Mouse (Mus musculus): ENCODE data around the gene Mios.
A peak's percentile ranks its signal among the peaks of the same experiment; 100 is the strongest.

Mios gene

DNA sequence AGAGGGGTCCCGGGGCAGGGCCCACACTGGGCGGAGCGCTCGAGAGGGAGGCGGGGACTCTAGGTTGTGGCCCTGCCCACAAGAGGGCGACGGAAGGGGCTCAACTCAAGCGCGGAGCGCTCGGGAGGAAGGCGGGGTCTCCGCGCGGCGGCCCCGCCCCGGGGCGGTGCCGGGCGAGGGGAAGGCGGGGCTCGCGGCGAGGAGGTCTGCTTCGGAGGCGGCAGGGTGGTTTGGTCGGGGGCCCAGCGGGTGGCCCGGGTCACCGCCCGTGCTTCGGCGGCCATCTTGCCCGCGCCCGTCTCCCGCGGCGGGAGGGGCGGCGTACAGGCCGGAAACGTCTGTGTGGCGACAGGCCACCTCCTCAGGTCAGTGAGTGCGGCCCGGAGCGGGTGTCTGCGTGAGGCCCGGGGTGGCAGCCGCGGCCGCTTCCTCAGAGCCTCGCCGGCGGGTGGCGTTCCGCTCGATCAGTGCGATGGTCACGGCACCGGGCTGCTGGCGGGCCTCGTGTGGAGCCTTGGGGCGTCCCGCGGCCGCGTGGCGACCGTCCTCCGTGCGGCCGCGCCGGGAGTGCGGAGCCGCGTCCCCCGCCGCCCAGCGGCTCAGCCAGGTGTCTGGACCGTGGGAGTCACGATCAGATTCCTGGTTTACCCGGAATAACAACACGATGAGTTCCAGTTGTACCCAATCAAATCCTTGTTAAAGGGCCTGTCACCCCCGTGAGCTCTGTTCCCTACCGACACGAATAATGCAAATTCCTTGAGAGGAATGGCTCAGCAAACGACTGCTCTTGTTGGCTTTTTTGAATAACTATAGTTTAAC is at the start of gene Mios:
Gene Mios, plus strand, starts transcription at position 176 of the 819 bp plus-strand sequence.
- peak; percentile 72 to 77 for DNase-seq (ENCODE audit: low spot score in 2 of 2)

DNA sequence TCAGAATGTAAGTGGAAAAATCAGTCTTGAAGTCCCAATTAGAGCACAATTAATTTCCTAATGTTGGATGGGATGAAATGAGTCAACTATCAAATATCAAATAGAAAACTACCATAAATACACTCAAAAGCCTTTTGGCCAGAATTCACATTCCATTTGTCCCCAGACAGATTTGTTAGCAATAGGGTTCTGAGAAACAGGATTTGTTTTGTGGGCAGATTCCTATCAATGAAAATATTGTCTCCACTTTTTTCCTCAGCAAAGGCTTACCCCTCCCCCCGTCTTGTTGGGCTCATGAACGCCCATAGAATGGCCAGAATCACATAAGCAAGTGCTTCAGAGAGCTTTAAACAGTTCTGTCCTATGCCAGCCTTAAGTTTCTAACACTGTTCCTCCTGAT is 49.0 kb upstream of the Mios start:
- DNase-seq (ENCODE audit: low spot score in 2 of 2) = no peak

DNA sequence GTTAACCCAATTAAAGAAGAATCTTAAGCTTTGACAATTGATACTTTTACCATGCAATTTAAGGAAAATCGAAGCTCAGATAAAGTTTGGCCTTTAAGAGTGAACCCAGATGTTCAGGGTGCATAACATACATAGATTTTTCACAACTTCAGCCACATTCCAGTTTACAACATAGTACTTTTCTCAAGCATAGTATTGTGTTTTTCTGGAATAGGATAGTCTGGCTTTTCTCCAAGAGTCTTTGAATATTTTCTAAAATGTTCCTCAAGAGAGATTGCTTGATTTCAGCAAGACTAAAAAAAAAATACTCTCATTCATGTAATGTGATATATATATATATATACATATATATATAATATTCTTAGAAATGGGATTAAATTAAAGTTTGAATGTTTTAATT is 44.3 kb upstream of the Mios start:
- DNase-seq (ENCODE audit: low spot score in 2 of 2) = no peak

DNA sequence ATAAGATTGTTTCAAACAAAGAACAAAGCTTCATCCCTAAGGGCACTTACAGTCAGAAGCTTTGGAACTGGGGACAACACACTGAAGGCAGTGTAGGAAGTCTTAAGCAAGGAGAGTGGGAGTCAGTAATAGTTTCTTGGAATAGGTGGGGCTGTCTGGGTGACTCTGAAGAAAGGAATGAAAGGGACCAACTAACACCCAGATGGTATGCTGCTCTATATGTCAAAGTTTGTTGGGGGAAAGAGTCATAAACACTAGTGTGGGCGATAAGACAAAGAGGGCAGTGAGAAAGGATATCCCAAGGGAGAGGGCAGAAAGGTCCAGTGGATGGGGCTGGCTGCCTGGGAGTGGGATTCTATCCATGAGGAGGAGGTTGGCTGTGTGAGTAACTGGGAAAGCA is 36.9 kb upstream of the Mios start:
- no peak for DNase-seq (ENCODE audit: low spot score in 2 of 2)

DNA sequence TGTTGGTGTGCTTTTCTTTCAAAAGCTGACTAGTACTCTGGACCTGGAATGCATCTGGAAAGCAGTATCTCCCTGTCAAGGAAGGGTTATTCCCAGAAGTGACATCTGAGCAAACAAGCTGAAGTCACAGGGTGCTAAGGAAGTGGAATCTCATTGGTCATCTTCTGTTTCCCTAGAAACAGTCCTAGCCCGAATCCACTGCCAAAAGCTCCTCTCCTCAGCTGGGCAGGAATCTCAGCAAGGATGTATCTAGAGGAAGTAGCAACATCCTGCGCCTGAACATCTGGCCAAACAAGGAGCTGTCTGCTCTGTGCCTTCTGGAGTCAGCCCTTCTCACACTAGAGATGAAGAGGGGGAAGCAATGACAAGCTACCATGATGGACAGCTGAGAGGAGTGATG is 35.0 kb upstream of the Mios start:
- no peak for DNase-seq (ENCODE audit: low spot score in 2 of 2)

DNA sequence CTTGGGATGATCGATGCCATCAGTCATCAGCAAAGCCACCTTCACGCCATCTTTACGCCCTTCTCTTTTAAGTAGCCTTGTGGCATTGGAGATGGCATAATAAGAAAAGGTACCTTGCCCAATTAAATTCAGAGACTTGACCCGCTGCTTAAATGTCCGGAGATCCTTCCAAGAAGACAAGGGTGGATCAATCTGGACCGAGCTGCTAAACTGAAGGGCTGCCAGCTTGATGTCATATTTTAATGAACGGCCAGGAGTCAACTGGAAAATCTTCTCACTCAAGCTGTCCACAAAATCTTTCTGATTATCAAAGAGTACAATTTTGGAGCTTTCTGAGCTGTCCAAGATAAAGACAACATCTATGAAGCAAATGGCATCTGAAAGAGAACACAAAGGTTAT is 33.7 kb upstream of the Mios start:
- no peak for DNase-seq (ENCODE audit: low spot score in 2 of 2)

DNA sequence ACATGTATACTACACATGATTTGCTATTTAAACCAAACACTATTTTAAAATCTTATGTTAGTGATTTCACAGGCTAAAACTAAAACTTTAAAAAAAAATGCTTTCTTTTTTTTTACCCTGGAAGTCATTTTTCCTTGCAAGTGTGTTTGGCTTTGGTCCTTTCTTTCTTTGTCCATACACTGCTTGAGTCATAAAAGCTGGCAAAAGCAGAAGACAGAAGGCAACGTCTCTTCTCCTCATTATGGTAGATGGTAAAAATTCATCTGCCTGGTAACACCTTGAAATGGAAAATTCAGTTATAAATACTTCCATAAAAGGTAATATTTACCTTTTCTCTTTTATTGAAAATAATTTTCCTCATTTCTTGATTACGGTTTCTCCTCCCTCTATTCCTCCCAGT is 32.9 kb upstream of the Mios start:
- no peak for DNase-seq (ENCODE audit: low spot score in 2 of 2)

DNA sequence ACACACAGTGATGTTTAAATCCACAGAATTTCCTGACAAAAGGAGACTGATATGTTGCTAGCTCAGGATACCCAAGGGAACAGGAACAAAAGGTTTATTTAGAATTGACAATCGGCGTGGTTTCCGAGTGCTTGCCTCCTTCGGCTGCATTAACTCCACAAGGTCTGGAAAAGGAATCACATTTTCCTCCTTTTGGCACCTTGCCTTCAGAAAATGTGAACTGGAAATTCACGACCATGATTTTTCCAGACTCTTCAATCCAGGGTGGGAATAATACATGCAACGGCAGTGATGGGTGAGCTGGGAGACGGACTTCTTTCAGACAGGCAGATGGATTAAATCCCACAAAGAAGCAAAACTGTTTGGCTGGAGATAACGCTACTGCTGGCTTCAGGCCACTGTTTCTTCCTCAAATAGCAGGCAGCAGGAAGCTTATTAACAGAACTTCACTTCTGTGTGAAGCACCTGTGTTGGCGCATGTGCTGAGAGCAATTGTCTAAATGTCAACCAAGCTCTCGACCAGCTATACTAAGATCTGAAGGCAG is 30.6 kb upstream of the Mios start:
- DNase-seq (ENCODE audit: low spot score in 2 of 2) = no peak

DNA sequence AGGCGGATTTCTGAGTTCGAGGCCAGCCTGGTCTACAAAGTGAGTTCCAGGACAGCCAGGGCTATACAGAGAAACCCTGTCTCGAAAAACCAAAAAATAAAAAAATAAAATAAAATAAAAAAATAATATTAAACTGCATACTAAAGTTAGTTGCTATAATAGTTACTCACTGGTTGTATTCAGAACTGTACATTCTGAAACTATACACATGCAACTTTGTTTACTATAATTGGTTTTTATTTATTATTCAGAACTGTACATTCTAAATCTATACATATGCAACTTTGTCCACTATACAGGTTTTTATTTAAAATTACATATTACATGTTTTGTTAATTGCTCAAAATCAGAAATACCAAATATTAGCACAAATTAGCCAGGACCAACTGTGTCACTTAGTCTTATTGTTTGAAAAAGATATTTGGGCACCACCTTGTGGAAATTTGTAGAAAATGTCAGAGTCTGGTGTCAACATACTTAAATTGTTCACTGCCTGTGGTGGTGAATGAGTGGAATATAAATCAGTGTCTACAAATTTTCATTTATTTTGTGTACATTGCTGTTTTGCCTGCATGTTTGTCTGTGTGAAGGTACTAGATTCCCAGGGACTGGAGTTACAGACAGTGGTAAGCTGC is 20.3 kb upstream of the Mios start:
- DNase-seq (ENCODE audit: low spot score in 2 of 2) = no peak

DNA sequence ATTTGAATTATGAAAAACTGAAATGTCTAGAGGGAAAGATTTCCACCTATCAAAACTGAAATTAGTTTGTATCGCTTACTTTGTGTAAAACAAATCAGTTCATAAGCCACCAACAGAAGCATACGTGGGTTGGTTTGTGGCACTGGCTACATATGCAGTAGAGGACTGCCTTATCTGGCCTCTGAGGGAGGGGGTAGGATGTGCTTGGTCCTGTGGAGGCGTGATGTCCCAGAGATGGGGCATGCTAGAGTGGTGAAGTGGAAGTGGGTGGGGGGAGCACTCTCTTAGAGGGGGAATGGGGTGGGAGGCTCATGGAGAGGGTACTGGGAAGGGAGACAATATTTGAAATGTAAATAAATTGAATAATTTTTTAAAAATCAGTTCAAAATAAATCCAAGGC is 19.1 kb upstream of the Mios start:
- DNase-seq (ENCODE audit: low spot score in 2 of 2) = no peak

DNA sequence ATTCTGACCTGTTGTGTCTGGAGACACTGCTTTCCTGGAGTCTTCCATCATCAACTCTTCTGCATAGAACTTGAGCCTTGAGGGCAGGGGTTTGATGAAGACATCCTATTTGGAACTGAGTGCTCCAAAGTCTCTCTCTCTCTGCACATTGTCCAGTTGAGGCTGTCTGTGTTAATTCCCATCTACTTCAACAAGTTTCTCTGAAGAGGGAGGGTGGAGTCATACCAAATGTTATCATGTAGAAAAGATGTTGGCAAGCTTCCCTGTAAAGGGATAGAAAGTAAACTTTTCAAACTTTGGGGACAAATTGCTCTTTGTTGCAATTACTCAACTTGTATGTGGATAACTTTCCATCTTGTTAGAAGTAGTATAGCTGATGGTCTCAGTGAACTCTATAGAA is 16.5 kb upstream of the Mios start, which contains the start of gene Col28a1:
Gene Col28a1, minus strand, starts transcription at position 101 of the 400 bp plus-strand sequence.
- DNase-seq (ENCODE audit: low spot score in 2 of 2) = no peak

DNA sequence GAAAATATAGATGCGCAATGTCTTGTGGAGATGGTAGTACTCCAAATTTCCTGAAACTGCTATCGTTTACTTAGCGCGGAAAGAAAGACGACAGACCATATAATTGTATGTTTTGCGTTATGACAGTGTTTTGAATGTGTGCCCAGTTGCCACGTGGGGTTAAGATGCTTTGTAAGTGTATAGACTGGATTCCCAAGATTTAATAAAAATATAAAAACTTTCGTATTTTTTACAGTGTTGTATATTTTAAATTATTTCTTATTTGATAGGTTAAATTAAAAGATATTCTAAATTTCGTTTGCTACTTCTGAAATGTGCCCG is 804 bp downstream of the Mios start:
- DNase-seq (ENCODE audit: low spot score in 2 of 2) = no peak

DNA sequence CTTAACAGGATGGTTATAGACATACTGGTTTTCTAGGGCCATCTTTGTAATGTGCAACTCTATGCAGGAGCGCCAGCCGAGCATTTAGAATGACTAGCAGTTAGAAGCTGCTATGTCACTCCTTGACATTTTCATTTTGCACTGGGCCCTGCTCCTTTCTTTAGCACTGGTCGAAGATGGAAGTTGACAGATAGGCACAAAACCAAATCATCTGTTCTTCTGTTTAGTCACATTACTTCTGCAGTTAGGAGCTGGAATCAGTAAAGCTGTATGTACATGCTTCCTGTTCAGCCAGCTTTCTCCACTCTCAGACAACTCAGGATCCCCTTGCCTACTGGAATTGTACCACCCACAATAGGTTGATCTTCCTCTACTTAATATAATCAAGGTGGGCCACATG is 1.6 kb downstream of the Mios start:
- no peak for DNase-seq (ENCODE audit: low spot score in 2 of 2)

DNA sequence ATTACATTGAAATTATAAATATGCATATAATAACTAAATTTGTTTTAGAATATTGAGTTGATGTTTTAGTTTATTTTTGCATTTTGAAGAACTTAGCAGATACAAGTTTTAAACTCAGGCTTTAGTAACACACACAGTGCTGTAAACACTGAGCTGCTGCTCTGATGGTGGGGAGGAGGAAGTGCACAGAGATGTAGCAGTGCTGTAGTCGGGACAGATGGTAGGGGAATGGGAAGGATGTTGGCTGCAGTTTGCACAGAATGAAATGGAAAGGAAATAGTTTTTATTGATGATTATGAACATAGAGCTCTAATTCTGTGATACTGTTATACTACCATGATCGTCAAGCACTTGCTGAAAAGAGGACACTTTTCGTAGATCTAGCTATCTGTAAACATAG is 18.0 kb downstream of the Mios start:
- no peak for DNase-seq (ENCODE audit: low spot score in 2 of 2)

DNA sequence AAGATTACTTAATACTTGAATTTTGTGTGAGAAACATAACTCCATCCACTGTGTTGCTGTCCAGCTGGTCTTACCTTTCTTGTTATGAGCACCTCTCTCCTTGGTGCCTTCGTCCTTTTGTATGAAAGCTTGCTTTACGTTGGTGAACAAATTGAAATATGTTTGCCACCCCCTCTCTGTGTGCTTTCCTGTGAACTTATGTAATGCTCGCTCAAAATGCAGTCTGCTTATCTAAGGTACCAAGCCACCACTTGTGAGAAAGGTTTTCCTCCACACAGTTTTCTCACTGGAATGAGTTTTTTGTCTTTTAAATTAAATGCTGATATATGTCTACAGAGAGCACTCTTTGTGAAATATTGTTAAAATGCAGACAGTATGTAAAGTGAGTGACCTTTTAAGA is 19.6 kb downstream of the Mios start:
- DNase-seq (ENCODE audit: low spot score in 2 of 2) = no peak

DNA sequence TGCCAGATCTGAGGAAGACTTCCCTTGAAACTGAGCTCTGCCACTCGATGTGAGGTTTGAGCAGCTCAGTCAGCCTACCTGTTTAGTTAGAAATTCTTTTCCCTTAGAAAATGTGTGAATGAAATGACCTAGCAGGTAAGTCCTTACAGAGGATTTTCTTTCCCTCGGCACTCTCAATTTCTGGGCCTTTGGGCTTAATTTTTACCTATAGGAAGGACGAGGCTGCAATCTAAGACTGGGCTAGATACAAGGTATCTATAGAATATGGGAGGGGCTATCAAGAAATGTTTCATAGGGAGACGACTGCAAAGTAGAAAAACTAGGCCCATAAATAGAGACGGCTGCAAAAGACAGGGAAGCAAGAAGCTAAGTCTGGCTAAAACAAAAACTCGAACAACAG is 49.3 kb downstream of the Mios start:
- no peak for DNase-seq (ENCODE audit: low spot score in 2 of 2)

DNA sequence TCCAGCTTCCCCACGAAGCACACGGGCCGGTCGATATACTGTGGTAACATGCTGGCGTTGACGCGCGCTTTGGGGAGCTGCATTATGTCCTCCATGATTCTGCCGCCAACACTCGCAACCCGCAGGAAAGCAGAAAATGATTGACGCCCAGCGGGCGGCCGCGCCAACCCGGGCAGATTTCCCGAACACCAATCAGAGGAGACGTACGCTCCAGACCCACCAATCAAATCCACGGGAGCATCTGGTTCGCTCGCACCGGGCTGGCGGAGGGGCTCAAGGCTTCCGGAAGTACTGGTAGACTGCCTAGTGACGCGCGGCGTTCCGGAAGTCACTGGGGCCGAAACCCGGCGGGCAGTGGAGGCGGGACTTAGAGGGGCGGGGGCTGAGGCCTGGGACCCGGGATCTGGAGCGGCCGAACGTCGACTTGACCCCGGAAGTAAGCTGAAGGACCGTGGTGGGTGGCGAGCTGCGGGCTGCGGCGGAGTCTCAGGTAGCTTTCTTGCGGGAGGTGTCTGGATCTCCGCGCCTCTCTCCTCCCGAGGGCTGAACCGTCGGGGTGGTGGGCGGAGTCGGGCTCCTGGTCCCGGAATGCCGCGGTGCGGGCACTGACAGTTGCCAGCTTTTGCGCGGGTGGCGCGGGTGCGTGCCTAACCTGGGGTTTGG is 50.1 kb downstream of the Mios start, which contains the start of the genes Rpa3, Umad1 and Gm45062:
Gene Rpa3, minus strand, starts transcription at position 170 of the 663 bp plus-strand sequence.
Gene Umad1, plus strand, starts transcription at position 285 of the 663 bp plus-strand sequence.
Gene Gm45062, plus strand, starts transcription at position 447 of the 663 bp plus-strand sequence.
- peak; percentile 98 to 99 for DNase-seq (ENCODE audit: low spot score in 2 of 2)

DNA sequence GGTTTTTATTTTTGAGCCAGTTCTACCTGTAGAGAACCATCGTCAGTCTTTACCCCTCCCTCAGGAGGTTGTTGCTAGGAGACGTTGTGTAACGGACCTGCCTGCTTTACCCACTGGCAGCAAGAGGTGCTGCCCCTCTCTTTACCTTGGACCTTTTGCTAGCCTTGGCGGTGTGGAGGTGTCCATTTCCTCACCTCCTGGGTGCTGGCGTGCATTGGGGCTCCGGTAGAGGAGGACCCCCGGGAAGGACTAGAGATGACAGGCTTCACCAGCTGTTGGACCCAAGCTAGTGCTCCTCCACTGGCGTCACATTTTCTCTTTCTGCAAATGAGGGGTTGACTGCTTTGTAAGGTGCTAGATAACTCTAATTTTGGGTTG is 50.6 kb downstream of the Mios start:
- no peak for DNase-seq (ENCODE audit: low spot score in 2 of 2)

DNA sequence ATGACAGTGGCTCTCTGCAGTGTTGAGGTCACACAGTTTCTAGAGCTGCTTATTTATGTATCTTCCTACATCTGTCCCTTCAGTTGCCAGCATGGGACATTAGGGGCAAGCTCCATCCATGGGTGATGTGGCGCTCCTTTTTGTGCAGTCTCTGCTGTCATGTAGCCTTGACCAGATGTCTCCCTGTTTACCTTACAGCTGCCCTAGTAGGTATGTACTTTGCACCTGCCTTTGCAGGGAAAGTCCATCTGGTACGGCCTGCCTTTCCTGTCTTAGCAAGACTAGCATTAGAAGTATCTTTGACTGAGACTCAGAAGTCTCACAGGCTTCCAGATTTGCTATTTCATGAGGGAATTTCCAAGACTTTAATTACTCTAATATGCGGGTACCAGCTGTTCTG is 62.0 kb downstream of the Mios start:
- no peak for DNase-seq (ENCODE audit: low spot score in 2 of 2)

DNA sequence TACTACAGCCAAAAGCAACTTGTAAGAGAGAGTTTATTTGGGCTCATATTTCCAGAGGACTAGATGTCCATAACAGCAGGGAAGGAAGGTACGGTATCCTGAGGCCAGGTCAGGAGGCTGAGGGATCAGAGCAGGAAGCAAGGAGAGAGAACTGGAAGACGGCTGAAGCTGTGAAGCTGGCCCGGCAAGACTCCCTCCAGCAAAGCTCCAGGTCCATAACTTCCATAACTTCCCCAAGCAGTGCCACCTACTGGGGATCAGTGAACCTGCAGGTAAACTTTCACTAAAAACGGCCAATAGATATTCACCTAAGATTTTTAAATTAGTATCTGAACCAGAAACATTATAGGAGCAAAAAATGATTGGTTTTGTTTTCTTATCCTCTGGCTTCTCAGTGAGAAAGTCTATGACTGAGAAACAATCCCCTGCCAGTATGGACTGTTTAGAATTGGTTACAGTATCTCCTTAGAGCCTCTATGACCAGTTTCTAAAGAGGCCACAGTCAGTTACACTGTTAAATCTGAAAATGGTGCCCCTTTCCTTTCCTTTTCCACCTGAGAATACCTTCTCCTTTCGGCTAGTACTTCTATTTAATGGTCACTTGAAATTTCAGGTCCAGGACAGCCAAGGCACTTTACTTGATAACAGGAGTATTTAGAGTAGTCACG is 65.5 kb downstream of the Mios start:
- DNase-seq (ENCODE audit: low spot score in 2 of 2) = no peak

DNA sequence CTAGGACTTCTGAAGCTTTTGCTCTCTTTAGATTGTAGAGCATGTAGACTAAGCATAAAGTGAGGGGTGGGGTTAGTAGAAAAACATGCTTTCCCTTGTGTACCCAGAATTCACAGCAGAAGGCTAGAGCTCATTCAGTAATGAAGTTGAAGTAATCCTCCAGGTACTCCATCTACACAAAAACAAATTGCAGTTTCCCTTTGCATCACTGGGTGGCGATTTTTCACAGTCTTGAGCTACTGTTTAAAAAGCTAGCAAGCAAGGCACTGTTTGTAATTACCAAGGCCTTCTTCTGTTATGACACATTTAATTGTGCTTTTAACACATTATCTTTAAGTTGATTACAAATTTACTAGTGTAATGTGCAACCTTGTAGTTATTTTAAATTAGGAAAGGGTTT is 66.1 kb downstream of the Mios start:
- peak; percentile 52 to 77 for DNase-seq (ENCODE audit: low spot score in 2 of 2)

DNA sequence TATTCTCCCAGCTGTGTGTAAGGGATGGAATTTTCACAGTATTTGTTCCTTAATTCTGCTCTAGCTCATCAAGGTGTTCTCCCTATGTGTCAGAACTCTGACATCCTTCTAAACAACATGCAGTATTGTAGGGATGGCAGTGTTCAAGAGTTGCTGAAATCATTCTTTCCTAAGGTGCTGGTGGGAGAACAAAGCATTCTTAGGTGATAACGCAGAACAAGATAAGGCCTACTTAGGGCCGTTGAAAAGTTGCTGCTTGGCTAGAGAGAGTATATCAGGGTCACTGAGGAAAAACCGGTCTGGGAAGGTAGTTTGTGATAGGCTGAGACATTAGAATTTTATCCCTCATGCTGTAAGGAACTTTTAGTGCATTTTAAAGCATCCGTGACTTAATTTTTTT is 67.4 kb downstream of the Mios start:
- DNase-seq (ENCODE audit: low spot score in 2 of 2) = no peak
